Mouse (Mus musculus) forebrain, embryonic 12.5 days (tissue): ENCODE measurements around the gene Cwf19l2. TPM values are rescaled to one million over a fixed set of nuclear protein-coding genes. Genes with fewer than 3 reads are reported as not detected.
"Not testable (repeated sequence)": the region's sequence is repeated elsewhere in the genome, so short reads cannot be mapped to it uniquely, and the experiment has no call there.

ENCODE experiments used
- ATAC-seq: fragments of 200-750 bp; cut with Nextera tagmentation; 2 replicates; pipeline ENCODE4 v1.8.0; 2017; ENCODE audit warnings: moderate TSS enrichment; ENCODE audit not compliant: low FRiP score
- H3K27ac ChIP-seq: fragments of 300-500 bp; sonication (generic); 2 replicates; pipeline ENCODE4 v1.5.1; 2016; ENCODE audit warnings: mild to moderate bottlenecking
- H3K27me3 ChIP-seq: fragments of 300-500 bp; sonication (generic); 2 replicates; pipeline ENCODE4 v1.6.1; 2016; ENCODE audit warnings: mild to moderate bottlenecking
- H3K36me3 ChIP-seq: fragments of 300-500 bp; sonication (generic); replicated peaks from 2 replicates; pipeline ENCODE4 v1.6.1; 2016; ENCODE audit warnings: mild to moderate bottlenecking
- H3K4me1 ChIP-seq: fragments of 300-500 bp; sonication (generic); 2 replicates; pipeline ENCODE4 v1.6.1; 2016
- H3K4me2 ChIP-seq: fragments of 300-500 bp; sonication (generic); 2 replicates; pipeline ENCODE4 v1.6.1; 2016; ENCODE audit warnings: mild to moderate bottlenecking, moderate library complexity
- H3K4me3 ChIP-seq: fragments of 300-500 bp; sonication (generic); replicated peaks from 2 replicates; pipeline ENCODE4 v1.5.1; 2016; ENCODE audit warnings: mild to moderate bottlenecking
- H3K9ac ChIP-seq: fragments of 300-500 bp; sonication (generic); 2 replicates; pipeline ENCODE4 v1.6.1; 2016; ENCODE audit warnings: mild to moderate bottlenecking
- H3K9me3 ChIP-seq: fragments of 300-500 bp; sonication (generic); 2 replicates; pipeline ENCODE4 v1.6.1; 2016
- WGBS: fragments of 180-500 bp; shearing (Covaris S2); methylation state at CpG from one replicate; pipeline ENCODE4 v1.1.7; 2016; 5-methylcytosine and 5-hydroxymethylcytosine counted together
- polyA plus RNA-seq: library from polyadenylated mRNA; unstranded; fragments of >200 nt; fragmentation: Nextera tagmentation; extraction: Ambion mirVana; gene quantifications from 2 replicates; pipeline ENCODE4 v1.2.1, GENCODE M21; 2016

The Cwf19l2 gene
- polyA plus RNA-seq, result 18.1 and 19.1 TPM in 2 replicates

GRCm38 (mm10) chr9:3403251-3404208 lies at the start of gene Cwf19l2:
TSS of gene Cwf19l2 (plus strand) at chr9:3403592.
- peak; percentile 94 for ATAC-seq
- Histone ChIP-seq H3K4me1 (no peaks in the 10 kb centered on the region), H3K36me3 (no peaks in the 10 kb centered on the region), H3K9me3 (no peaks in the 10 kb centered on the region), H3K9ac (peak within 1 kb of the TSS; percentile 62), H3K27ac (peak within 1 kb of the TSS; percentile 38; the same call in 1 of the 2 replicates), H3K4me3 (peak within 1 kb of the TSS; percentile 52), H3K4me2 (peak within 1 kb of the TSS; percentile 65), H3K27me3 (no peaks in the 10 kb centered on the region)
- under 1% methylated on average over 28 of the region's 28 CpGs for WGBS

DNA sequence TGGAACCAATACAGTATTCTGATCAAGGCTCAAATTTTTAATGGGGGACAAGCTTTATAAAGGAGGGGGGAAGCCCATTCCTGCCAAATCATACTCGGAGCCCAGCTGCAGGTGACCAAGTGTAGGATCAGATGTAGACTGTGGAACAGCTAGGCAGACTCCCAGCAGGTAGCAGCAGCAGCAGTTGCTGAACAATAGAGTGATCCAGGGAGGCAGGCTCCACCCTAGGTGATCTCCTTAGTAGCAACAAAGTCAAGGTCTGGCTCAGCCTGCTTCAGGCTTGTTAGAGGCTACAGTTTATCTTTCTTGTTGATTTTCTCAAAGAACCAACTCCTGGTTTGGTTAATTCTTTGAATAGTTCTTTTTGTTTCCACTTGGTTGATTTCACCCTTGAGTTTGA lies 27.1 kb upstream of the Cwf19l2 start:
- not testable (repeated sequence) for H3K4me3 ChIP-seq, H3K27me3 ChIP-seq, H3K9ac ChIP-seq, H3K4me1 ChIP-seq, H3K9me3 ChIP-seq, H3K4me2 ChIP-seq, H3K27ac ChIP-seq, ATAC-seq
- WGBS, result 28% methylated on average over 1 of the region's 1 CpGs
- H3K36me3 ChIP-seq, result peaks cover 20% of the 10 kb centered on the region

DNA sequence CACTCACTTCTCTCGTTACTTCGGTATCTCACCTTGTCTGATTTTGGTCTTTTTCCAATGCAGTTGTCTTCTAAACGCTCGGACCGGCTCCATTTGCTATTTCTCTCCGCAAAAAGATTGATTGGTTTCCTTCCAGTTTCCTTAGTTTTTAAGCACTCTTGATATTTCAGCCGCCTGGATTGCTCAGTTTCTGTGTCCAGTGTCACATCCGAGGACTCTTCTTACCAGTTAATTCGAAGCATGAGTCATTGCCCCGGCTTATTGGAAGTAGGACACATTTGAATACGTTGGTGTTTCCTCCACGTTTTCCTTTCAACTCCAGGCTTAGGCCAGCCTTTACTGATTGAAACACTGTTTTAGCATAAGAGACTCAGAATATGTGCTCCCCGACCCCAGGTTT lies 980 bp downstream of the Cwf19l2 start:
- Histone ChIP-seq H3K27ac (no peak overlapping the region), H3K9me3 (no peaks in the 10 kb centered on the region), H3K4me1 (no peaks in the 10 kb centered on the region), H3K36me3 (no peaks in the 10 kb centered on the region), H3K9ac (peak overlapping the region; percentile 62), H3K4me2 (peak overlapping the region; percentile 65), H3K4me3 (peak overlapping the region; percentile 52), H3K27me3 (no peaks in the 10 kb centered on the region)
- peak; percentile 19; the same call in 1 of the 2 replicates for ATAC-seq
- 2% methylated on average over 13 of the region's 13 CpGs for WGBS

- H3K36me3 ChIP-seq, ATAC-seq, H3K9me3 ChIP-seq, H3K9ac ChIP-seq, H3K27ac ChIP-seq, H3K4me3 ChIP-seq, H3K4me1 ChIP-seq, H3K27me3 ChIP-seq, H3K4me2 ChIP-seq: not testable (repeated sequence)
- 79% methylated on average over 6 of the region's 6 CpGs for WGBS
These were observed 36.3 kb downstream of the Cwf19l2 start for GRCm38 (mm10) chr9:3439555-3440300.

DNA sequence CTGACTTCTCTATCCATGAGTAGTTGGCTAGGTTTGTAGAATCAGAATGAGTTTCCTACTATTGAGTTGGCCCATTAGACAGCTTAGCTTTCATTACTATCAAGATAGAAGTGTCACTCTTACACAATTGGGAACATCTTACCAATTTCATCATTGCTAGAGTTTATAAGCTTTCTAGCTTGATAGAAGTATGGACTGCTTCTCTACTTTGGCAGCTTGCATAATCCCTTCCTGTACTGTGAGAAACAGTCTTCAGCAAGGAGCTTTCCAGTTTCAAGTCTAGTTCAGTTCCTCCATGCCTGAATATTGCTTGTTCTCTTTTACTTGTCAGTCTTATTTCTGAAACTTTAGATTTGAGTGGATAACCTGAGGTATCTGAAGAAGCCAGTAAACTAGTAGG lies 68.5 kb downstream of the Cwf19l2 start:
- Histone ChIP-seq H3K9me3 (no peaks in the 10 kb centered on the region), H3K4me1 (no peaks in the 10 kb centered on the region), H3K36me3 (peaks cover 14% of the 10 kb centered on the region), H3K4me2 (no peak overlapping the region), H3K27ac (no peak overlapping the region), H3K27me3 (no peaks in the 10 kb centered on the region), H3K9ac (no peak overlapping the region), H3K4me3 (no peak overlapping the region)
- ATAC-seq, result no peak

- Histone ChIP-seq H3K27me3 (no peaks in the 10 kb centered on the region), H3K9ac (no peak overlapping the region), H3K4me1 (no peaks in the 10 kb centered on the region), H3K4me3 (no peak overlapping the region), H3K27ac (no peak overlapping the region), H3K36me3 (no peaks in the 10 kb centered on the region), H3K9me3 (no peaks in the 10 kb centered on the region), H3K4me2 (no peak overlapping the region)
- ATAC-seq, result no peak
- 89% methylated on average over 1 of the region's 1 CpGs for WGBS
These were observed 115.3 kb downstream of the Cwf19l2 start for GRCm38 (mm10) chr9:3518645-3519044.

DNA sequence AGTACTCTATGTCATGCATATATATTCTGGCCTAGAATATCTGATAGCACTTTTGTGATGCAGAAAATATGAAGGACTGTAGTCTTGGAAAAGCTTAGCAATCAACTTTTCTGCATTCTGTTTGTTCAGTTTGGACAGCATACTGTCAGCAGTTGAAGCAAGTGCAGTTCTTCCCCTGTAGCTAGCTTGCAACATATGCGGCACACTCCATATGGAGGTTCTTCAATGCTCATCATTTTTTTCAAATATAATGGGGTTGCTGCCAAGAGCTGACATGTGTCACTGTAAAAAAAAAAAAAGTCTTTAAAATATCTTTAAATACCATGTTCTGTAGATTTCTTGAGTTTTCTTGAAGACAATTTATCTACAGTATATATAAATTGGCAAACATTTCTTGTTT lies 115.8 kb downstream of the Cwf19l2 start:
- H3K9me3 ChIP-seq, result no peaks in the 10 kb centered on the region
- no peak for ATAC-seq
- H3K4me3 ChIP-seq, result no peak overlapping the region
- H3K36me3 ChIP-seq, result no peaks in the 10 kb centered on the region
- no peaks in the 10 kb centered on the region for H3K4me1 ChIP-seq
- H3K4me2 ChIP-seq, result no peak overlapping the region
- no peak overlapping the region for H3K27ac ChIP-seq
- H3K27me3 ChIP-seq, result no peaks in the 10 kb centered on the region
- 100% methylated on average over 1 of the region's 1 CpGs for WGBS
- H3K9ac ChIP-seq, result no peak overlapping the region

DNA sequence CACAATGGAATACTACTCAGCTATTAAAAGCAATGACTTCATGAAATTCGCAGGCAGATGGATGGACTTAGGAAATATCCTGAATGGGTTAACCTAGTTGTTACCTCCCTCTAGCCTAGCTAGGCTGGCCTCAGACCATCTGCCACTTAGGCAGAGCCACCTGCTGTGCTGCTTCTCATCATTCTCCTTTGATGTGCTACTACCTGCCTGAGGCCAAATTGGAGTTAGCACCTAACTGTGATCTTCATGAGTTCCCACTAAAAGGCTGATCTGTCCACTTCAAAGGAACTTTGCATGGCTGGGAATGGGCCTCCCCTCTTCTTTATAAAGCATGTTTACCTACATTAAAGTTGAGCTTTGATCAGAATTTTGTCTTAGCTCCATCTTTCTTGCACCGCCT lies 117.6 kb downstream of the Cwf19l2 start:
- no peaks in the 10 kb centered on the region for H3K9me3 ChIP-seq
- no peaks in the 10 kb centered on the region for H3K36me3 ChIP-seq
- WGBS, result 83% methylated on average over 2 of the region's 2 CpGs
- no peak overlapping the region for H3K27ac ChIP-seq
- no peak overlapping the region for H3K4me3 ChIP-seq
- H3K9ac ChIP-seq, result no peak overlapping the region
- no peak for ATAC-seq
- H3K4me1 ChIP-seq, result no peaks in the 10 kb centered on the region
- H3K4me2 ChIP-seq, result no peak overlapping the region
- H3K27me3 ChIP-seq, result no peaks in the 10 kb centered on the region

Other genes with a start within 250 kb of the Cwf19l2 start
- gene Alkbh8, start 68.5 kb upstream of the Cwf19l2 start, polyA plus RNA-seq, result 50.4 and 51.6 TPM in 2 replicates
- 3.4 and 3.6 TPM in 2 replicates for gene Gucy1a2, start 129.2 kb downstream of the Cwf19l2 start, polyA plus RNA-seq